Mouse (Mus musculus): ENCODE data around the gene Tor2a. TPM values are rescaled to one million over a fixed set of nuclear protein-coding genes. Genes with fewer than 3 reads are reported as not detected.
A peak's percentile ranks its signal among the peaks of the same experiment; 100 is the strongest.

The Tor2a gene
- polyA plus RNA-seq, 1 experiment, result 35.7 TPM

- H3K4me3 ChIP-seq (ENCODE audit: insufficient read depth, poor library complexity, severe bottlenecking), result no peak overlapping the region
- no peaks in the 10 kb centered on the region for H3K79me3 ChIP-seq (ENCODE audit: low read depth)
- H3K27me3 ChIP-seq (ENCODE audit: control insufficient read depth, insufficient read depth, insufficient read length), result no peaks in the 10 kb centered on the region
- H3K36me3 ChIP-seq (ENCODE audit: control insufficient read depth, insufficient read depth), result no peaks in the 10 kb centered on the region
- H3ac ChIP-seq (ENCODE audit: control insufficient read depth, insufficient read length, low read depth), result no peak overlapping the region
- TF ChIP-seq USF1 (IDR thresholded peaks at IDR 0.05; ENCODE audit: low read depth), result no peak
- no peak for TF ChIP-seq CTCF (IDR thresholded peaks at IDR 0.05; ENCODE audit: control insufficient read depth, insufficient read depth, insufficient read length)
- TF ChIP-seq MYOG (IDR thresholded peaks at IDR 0.05; ENCODE audit: control insufficient read depth, extremely low read depth, insufficient read length), result no peak
- no peak for TF ChIP-seq CEBPB (IDR thresholded peaks at IDR 0.05; ENCODE audit: low read depth)
- TF ChIP-seq FOSL1 (IDR thresholded peaks at IDR 0.05; ENCODE audit: insufficient read depth, low read length, poor library complexity, severe bottlenecking), result no peak
- TF ChIP-seq MYOD1 (IDR thresholded peaks at IDR 0.05; ENCODE audit: control insufficient read depth, insufficient read length, low read depth), result no peak
- TF ChIP-seq MAX (IDR thresholded peaks at IDR 0.05), result no peak
- no peaks in the 10 kb centered on the region for H3K79me2 ChIP-seq (ENCODE audit: control insufficient read depth, insufficient read depth)
Observed at GRCm38 (mm10) chr2:32724832-32725790, 31.9 kb upstream of the Tor2a start.

GRCm38 (mm10) chr2:32727435-32727834 is 29.6 kb upstream of the Tor2a start:
- H3K27me3 ChIP-seq (ENCODE audit: control insufficient read depth, insufficient read depth, insufficient read length), result no peaks in the 10 kb centered on the region
- no peaks in the 10 kb centered on the region for H3K79me3 ChIP-seq (ENCODE audit: low read depth)
- no peaks in the 10 kb centered on the region for H3K79me2 ChIP-seq (ENCODE audit: control insufficient read depth, insufficient read depth)
- H3K36me3 ChIP-seq (ENCODE audit: control insufficient read depth, insufficient read depth), result no peaks in the 10 kb centered on the region
- no peak overlapping the region for H3K4me3 ChIP-seq (ENCODE audit: insufficient read depth, poor library complexity, severe bottlenecking)
- TF ChIP-seq CEBPB (IDR thresholded peaks at IDR 0.05; ENCODE audit: low read depth) (no peak), USF1 (IDR thresholded peaks at IDR 0.05; ENCODE audit: low read depth) (no peak)
- H3ac ChIP-seq (ENCODE audit: control insufficient read depth, insufficient read length, low read depth), result peak overlapping the region; percentile 28

- Histone ChIP-seq H3K79me2 (ENCODE audit: control insufficient read depth, insufficient read depth) (no peaks in the 10 kb centered on the region), H3K79me3 (ENCODE audit: low read depth) (no peaks in the 10 kb centered on the region), H3K36me3 (ENCODE audit: control insufficient read depth, insufficient read depth) (no peaks in the 10 kb centered on the region), H3ac (ENCODE audit: control insufficient read depth, insufficient read length, low read depth) (no peak overlapping the region), H3K27me3 (ENCODE audit: control insufficient read depth, insufficient read depth, insufficient read length) (no peaks in the 10 kb centered on the region), H3K4me3 (ENCODE audit: insufficient read depth, poor library complexity, severe bottlenecking) (no peak overlapping the region)
- no peak for TF ChIP-seq USF1 (IDR thresholded peaks at IDR 0.05; ENCODE audit: low read depth)
- TF ChIP-seq MYOG (IDR thresholded peaks at IDR 0.05; ENCODE audit: control insufficient read depth, extremely low read depth, insufficient read length), result no peak
- TF ChIP-seq CTCF (IDR thresholded peaks at IDR 0.05; ENCODE audit: control insufficient read depth, insufficient read depth, insufficient read length), result no peak
- TF ChIP-seq FOSL1 (IDR thresholded peaks at IDR 0.05; ENCODE audit: insufficient read depth, low read length, poor library complexity, severe bottlenecking), result no peak
- no peak for TF ChIP-seq MAX (IDR thresholded peaks at IDR 0.05)
- TF ChIP-seq MYOD1 (IDR thresholded peaks at IDR 0.05; ENCODE audit: control insufficient read depth, insufficient read length, low read depth), result no peak
- TF ChIP-seq CEBPB (IDR thresholded peaks at IDR 0.05; ENCODE audit: low read depth), result no peak
Observed at GRCm38 (mm10) chr2:32728463-32728862, 28.6 kb upstream of the Tor2a start.

- H3K4me3 ChIP-seq (ENCODE audit: insufficient read depth, poor library complexity, severe bottlenecking), result no peak overlapping the region
Observed at GRCm38 (mm10) chr2:32729547-32729946, 27.5 kb upstream of the Tor2a start.

GRCm38 (mm10) chr2:32730854-32731253 is 26.2 kb upstream of the Tor2a start:
- no peaks in the 10 kb centered on the region for H3K36me3 ChIP-seq (ENCODE audit: control insufficient read depth, insufficient read depth)
- H3K4me3 ChIP-seq (ENCODE audit: insufficient read depth, poor library complexity, severe bottlenecking), result no peak overlapping the region
- H3K27me3 ChIP-seq (ENCODE audit: control insufficient read depth, insufficient read depth, insufficient read length), result no peaks in the 10 kb centered on the region
- H3ac ChIP-seq (ENCODE audit: control insufficient read depth, insufficient read length, low read depth), result no peak overlapping the region
- H3K79me2 ChIP-seq (ENCODE audit: control insufficient read depth, insufficient read depth), result no peaks in the 10 kb centered on the region
- TF ChIP-seq CTCF (IDR thresholded peaks at IDR 0.05; ENCODE audit: control insufficient read depth, insufficient read depth, insufficient read length) (no peak), FOSL1 (IDR thresholded peaks at IDR 0.05; ENCODE audit: insufficient read depth, low read length, poor library complexity, severe bottlenecking) (no peak), MYOD1 (IDR thresholded peaks at IDR 0.05; ENCODE audit: control insufficient read depth, insufficient read length, low read depth) (no peak), MYOG (IDR thresholded peaks at IDR 0.05; ENCODE audit: control insufficient read depth, extremely low read depth, insufficient read length) (no peak), CEBPB (IDR thresholded peaks at IDR 0.05; ENCODE audit: low read depth) (no peak), USF1 (IDR thresholded peaks at IDR 0.05; ENCODE audit: low read depth) (no peak), MAX (IDR thresholded peaks at IDR 0.05) (no peak)
- H3K79me3 ChIP-seq (ENCODE audit: low read depth), result no peaks in the 10 kb centered on the region

More at GRCm38 (mm10) chr2:32729547-32729946, 27.5 kb upstream of the Tor2a start:
- no peaks in the 10 kb centered on the region for H3K79me3 ChIP-seq (ENCODE audit: low read depth)
- no peak for TF ChIP-seq MYOD1 (IDR thresholded peaks at IDR 0.05; ENCODE audit: control insufficient read depth, insufficient read length, low read depth)
- no peaks in the 10 kb centered on the region for H3K36me3 ChIP-seq (ENCODE audit: control insufficient read depth, insufficient read depth)
- H3K79me2 ChIP-seq (ENCODE audit: control insufficient read depth, insufficient read depth), result no peaks in the 10 kb centered on the region
- H3K27me3 ChIP-seq (ENCODE audit: control insufficient read depth, insufficient read depth, insufficient read length), result no peaks in the 10 kb centered on the region
- H3ac ChIP-seq (ENCODE audit: control insufficient read depth, insufficient read length, low read depth), result no peak overlapping the region

- H3ac ChIP-seq (ENCODE audit: control insufficient read depth, insufficient read length, low read depth), result no peak overlapping the region
- TF ChIP-seq FOSL1 (IDR thresholded peaks at IDR 0.05; ENCODE audit: insufficient read depth, low read length, poor library complexity, severe bottlenecking), result no peak
- TF ChIP-seq MYOD1 (IDR thresholded peaks at IDR 0.05; ENCODE audit: control insufficient read depth, insufficient read length, low read depth), result no peak
- no peak for TF ChIP-seq MAX (IDR thresholded peaks at IDR 0.05)
- TF ChIP-seq USF1 (IDR thresholded peaks at IDR 0.05; ENCODE audit: low read depth), result no peak
- no peak for TF ChIP-seq MYOG (IDR thresholded peaks at IDR 0.05; ENCODE audit: control insufficient read depth, extremely low read depth, insufficient read length)
- no peak for TF ChIP-seq CTCF (IDR thresholded peaks at IDR 0.05; ENCODE audit: control insufficient read depth, insufficient read depth, insufficient read length)
- no peak for TF ChIP-seq CEBPB (IDR thresholded peaks at IDR 0.05; ENCODE audit: low read depth)
- no peaks in the 10 kb centered on the region for H3K27me3 ChIP-seq (ENCODE audit: control insufficient read depth, insufficient read depth, insufficient read length)
- H3K36me3 ChIP-seq (ENCODE audit: control insufficient read depth, insufficient read depth), result no peaks in the 10 kb centered on the region
- no peaks in the 10 kb centered on the region for H3K79me2 ChIP-seq (ENCODE audit: control insufficient read depth, insufficient read depth)
- H3K4me3 ChIP-seq (ENCODE audit: insufficient read depth, poor library complexity, severe bottlenecking), result no peak overlapping the region
- H3K79me3 ChIP-seq (ENCODE audit: low read depth), result no peaks in the 10 kb centered on the region
Observed at GRCm38 (mm10) chr2:32731911-32732310, 25.1 kb upstream of the Tor2a start.
